Mouse (Mus musculus): ENCODE measurements around the gene Rad54l. TPM values are rescaled to one million over a fixed set of nuclear protein-coding genes. Genes with fewer than 3 reads are reported as not detected.

Gene Rad54l
- total RNA-seq (2022), result 1 to 10 TPM; 1.0 to 1.4 (median 1.2) TPM

DNA sequence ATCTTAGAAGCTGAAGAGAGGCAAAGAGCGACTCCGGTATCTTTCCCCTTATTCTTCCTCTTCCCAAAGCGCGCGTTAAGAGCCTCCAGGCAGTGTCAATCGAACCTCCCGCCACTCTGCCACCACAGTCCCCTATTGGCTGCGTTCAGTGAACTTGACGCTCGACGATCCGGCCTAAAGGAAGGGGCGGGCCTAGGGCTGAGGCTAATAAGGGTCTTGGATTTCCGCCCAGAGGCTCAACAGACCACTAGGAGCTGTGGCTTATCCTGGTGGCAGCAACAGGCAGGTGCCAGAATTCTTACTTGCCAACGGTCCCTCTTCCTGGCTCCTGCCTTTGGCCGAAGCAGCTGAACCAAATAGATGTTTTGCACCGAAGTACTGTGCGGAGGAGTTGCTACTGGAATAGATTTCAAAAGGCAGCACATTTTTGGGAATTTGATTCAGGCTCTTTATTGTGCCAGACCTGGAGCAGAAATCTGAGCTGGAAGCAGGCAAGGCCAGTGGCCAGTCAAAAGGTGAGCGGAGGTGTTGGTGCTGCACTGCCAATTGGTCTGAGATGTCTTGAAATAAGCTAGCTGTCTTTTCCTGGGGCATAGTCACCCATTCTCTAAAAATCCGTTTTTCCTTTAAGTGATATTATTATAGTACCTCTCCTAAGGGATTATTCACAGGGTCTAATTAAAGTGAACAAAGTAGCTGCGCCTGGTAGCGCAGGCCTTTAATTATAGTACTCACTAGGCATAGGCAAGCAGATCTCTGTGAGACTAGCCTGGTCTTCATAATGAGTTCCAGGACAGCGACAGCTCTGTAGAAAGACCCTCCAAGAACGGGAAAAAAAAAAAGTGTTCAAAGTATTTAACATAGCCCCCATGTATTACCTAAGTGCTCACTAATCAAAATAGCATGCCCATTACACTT, at the start of gene Rad54l, which contains the start of gene Pomgnt1:
Gene Rad54l, minus strand, starts transcription at position 89 of the 918 bp plus-strand sequence.
Gene Pomgnt1, plus strand, starts transcription at position 239 of the 918 bp plus-strand sequence.
- DNase-seq, result peak; percentile 75

DNA sequence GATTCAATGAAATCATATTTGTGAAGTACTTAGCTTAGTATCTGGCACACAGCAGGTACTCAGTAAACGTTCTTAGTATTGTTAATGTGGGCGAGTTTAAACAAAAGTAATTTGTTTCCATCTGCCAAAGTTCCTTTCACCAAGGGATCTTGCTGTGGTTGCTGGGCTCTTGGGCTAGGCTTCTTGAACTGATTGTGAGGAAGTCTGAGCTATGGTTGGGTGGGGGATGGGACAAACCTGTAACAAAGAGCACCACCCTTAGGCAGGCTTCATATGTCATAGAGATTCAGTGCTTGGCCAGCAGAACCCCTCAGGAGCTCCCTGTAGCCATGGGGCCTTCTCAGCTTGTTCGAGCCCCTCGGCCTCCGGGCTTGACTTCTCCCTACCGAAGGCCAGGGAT, 49.6 kb upstream of the Rad54l start, which contains the start of the genes 1700042G07Rik and Gm49337:
Gene 1700042G07Rik, plus strand, starts transcription at position 301 of the 400 bp plus-strand sequence.
Gene Gm49337, plus strand, starts transcription at position 313 of the 400 bp plus-strand sequence.
- DNase-seq, result no peak

DNA sequence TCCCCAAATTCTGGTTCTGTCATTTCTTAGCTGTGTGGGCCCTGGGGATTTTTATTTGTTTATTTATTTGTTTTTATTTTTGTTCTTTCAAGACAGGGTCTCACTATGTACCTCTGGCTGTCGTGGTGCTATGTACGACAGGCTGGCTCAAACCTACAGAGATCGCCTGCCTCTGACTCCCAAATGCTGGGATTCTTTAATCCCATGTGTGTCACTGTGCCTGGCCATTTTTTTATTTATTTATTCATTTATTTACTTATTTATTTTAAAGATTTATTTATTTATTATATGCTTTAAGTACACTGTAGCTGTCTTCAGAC, 45.8 kb upstream of the Rad54l start:
- DNase-seq, result no peak

GRCm38 (mm10) chr4:116168617-116169352, 45.3 kb upstream of the Rad54l start:
- DNase-seq, result no peak

DNA sequence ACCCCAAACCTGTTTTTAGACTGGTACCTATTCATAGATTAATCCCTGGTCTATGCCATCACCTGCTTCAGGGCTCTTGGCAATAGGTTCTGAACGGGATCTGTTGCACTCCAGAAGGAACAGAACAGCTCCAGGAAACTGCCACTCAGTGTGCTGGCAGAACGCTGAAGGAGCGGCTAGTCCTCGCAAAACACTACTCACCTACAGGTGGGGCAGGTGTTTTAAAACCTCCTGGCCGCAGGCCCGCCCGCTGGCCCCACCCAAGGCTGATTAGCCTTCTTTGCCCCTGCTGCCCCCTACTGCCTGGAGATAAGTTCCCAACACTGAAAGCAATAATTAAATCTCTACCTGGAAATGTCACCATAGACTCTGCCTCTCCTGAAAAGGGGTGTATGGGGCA, 43.9 kb upstream of the Rad54l start, which contains the start of gene Tspan1:
Gene Tspan1, minus strand, starts transcription at position 198 of the 400 bp plus-strand sequence.
- no peak for DNase-seq

DNA sequence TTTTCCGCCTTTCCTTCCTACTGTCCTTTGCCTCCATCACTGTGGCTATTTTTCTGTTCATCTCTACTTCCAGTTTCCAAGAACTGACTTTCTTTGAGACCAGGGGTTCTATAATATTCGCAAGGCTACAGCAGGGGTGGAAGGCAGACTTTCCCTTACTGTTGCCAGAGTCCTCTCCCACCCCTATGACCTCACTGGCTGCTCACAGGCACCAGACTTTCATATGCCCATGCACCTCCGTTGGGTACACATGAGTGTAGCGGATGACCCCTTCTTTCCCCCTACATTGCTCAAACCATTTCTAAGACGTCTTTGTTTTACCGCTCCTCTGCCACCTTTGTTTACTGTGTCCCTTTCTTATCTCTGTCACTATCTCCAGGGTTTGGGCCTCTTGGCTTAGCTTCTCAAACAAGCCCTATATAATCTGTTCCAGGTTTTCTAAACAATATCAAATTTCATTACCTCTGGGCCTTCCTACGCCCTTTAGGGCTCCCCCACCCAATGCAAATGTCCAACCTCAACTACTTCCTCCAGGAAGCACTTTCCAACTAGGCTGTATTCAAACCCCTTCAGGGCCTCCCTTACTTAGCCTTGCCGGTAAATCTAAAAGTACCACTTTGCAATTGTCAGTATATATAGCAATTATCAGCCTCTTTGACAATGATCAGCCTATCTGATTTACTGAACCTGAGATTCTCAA, 42.4 kb upstream of the Rad54l start:
- DNase-seq, result no peak

- DNase-seq, result no peak
Measured at GRCm38 (mm10) chr4:116164759-116165554, 41.5 kb upstream of the Rad54l start.

DNA sequence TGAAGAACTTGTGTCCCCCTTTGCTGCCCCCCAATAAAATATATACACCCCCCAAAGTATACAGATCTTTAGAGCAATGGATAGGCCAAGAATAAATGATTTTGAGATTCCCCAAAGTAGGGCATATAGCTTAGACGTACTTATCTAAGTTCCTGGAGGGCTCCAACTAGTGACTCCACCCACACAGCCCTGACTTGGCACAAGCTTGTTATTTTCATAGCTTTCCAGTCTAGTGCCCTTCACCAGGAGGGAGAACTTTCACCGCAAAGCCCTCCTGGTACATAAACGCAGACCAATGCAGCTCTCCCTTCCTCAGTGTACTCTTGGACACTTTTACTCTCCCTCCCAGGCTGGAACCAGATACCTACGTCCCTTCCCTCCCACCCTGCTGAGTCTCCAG, 38.7 kb upstream of the Rad54l start:
- no peak for DNase-seq

DNA sequence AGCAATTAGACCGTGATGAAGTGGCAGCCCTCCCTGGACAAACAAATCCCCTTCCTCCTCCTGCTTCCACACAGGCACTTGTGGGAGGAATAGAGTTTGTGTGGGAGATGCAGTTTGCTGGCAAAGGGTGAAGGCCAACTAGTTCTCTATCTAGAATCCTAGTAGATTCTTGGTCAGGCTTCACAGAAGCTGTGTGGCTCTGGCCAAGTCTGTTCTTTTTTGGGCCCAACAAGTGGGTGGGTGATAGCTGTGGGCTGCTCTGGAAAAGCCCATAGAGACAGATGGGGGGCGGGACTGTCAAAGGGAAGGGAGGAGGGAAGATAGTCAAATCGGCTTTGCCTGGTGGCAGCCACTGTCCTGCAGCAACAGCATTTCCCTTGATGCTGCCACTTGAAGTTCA, 37.3 kb upstream of the Rad54l start:
- DNase-seq, result no peak

DNA sequence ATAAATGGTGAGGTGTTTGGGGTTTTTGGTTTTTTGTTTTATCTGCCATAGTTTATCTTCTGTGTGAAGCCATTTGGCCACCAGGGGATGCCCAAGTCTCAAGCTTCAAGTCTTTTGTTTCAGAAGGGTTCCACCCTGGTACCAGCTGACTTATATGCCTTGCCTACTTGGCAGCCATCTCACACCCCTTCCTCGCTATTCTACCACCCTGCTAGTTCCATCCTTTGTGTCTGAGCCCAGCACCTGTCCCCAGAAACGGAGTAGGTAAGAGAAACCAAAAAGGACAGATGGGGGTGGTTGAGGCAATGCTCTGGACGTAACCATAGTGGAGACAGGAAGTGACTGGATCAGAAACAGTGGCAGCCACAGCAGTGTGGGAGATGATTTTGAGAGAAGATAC, 36.4 kb upstream of the Rad54l start:
- DNase-seq, result no peak

GRCm38 (mm10) chr4:116157882-116158281, 34.4 kb upstream of the Rad54l start:
- no peak for DNase-seq

DNA sequence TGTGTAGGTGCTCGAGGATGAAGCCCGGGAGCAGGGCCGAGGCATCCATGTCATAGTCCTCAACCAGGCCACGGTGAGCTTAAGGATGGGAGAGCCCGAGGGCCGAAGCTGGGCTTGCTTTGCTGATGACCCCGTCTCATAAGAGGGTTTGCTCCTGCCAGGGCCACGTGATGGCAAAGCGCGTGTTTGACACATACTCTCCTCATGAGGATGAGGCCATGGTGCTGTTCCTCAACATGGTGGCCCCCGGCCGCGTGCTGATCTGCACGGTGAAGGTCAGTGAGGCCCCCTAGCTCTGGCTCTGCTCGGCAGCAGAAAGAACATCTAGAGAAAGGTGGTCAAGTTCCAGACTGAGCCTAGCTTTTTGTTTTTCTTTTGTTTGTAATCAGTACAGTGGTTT, 29.2 kb upstream of the Rad54l start:
- DNase-seq, result no peak

- DNase-seq, result no peak
Measured at GRCm38 (mm10) chr4:116151238-116151637, 27.7 kb upstream of the Rad54l start, which contains the start of gene Lurap1. Gene Lurap1, minus strand, starts transcription at chr4:116151338.

GRCm38 (mm10) chr4:116150862-116151221, 27.4 kb upstream of the Rad54l start:
- no peak for DNase-seq

DNA sequence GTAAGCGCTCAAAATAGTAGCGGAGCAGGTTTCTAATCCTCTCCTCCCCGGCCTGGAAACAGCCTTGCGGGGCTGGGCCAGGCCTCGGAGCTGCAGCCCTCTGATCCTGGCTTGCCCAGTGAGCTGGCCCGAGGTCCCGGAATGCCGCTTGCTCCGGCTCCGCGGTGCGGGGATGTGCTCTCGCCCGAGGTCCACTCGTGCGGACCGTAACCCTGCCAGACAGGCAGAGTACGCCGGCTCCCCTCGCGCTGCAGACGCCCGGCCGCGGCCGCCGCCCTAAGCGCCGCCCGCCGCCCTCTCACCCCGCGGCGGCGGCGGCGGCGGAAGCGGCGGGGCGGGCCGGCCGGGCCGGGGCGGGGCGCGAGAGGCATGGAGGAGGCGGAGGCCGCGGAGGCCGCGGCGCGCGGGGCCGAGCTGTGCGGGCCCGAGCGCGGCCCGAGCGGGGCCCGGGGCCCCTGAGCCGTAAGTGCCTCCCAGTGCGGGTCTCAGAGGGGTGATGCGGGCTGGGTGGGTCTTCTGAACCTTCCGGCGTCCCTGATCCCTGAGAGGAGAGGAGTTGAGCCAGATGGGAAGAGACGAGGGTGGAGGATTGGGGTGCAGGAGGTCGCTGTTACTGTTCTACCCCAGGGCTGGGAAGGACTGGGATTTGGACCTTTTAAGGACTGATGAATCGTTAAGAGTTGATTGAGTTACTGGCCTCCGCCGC, 26.8 kb upstream of the Rad54l start:
- peak; percentile 36 for DNase-seq

DNA sequence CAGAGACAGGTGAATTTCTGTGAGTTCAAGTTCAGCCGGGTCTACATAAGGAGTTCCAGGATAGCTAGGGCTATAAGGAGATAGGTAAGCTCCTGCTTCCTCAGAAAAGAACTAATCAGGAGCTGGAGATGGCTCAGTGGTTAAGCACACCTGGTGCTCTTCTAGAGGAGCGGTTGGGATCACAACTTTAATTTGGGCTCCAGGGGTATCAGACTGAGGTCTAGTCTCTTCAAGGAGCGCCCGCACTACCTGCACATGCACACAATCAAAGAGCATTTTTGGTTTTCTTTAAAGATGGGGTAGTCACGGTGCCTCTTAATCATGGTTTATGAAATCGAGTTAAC, 26.3 kb upstream of the Rad54l start:
- DNase-seq, result no peak

DNA sequence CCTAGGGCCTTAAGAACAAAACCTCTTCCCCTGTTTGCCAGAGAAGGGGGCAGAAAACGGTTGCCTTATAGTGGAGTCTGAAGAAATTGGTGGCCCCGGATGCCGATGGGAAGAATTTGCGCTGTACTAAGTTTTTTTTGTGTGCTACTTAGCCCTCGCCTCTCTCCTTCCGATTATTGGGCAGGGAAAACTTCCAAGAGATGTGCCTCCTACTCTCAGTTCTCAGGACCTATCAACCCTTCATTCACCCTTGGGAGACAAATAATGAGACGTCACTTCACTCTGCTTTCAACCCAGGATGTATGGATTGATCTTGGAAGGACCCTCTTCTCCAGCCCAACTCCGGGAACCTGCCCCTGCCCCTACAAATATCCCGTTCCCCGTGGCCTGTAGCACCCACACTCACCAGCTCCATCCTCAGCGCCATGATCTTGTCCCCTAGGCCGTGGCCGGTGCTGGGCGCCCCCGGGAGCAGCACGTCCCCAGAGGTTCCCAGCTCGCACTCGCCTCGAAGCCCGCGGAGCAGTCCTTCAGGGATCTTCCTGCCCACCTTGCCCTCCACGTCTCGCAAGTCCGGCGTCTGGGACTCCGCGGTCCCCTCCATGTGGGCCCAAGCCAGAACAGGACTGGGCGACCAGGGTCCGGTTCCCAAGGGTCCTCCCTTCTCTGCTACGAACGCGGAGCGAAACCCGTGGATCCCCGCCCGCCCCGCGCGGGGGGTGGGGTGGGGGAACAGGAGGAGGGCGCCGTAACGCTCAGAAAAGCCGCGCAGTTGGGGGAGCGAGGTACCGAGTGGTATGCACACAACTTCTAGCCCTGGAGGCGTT, 20.6 kb upstream of the Rad54l start:
- DNase-seq, result peak; percentile 49

GRCm38 (mm10) chr4:116143317-116143811, 19.9 kb upstream of the Rad54l start:
- DNase-seq, result no peak

GRCm38 (mm10) chr4:116142269-116142668, 18.8 kb upstream of the Rad54l start:
- DNase-seq, result no peak

- no peak for DNase-seq
Measured at GRCm38 (mm10) chr4:116141736-116142135, 18.2 kb upstream of the Rad54l start.
